Mouse (Mus musculus) cerebellum, adult 9-11 months (tissue): ENCODE measurements around the gene Btg1.

Experiments used
- DNase-seq: peaks from one replicate; pipeline ENCODE4 v3.0.0; 2022

Gene Btg1

GRCm38 (mm10) chr10:96632271-96633144, 15.7 kb downstream of the Btg1 start:
- peak; percentile 64 for DNase-seq

- DNase-seq, result no peak
These were observed 16.3 kb downstream of the Btg1 start for GRCm38 (mm10) chr10:96633145-96633516.

GRCm38 (mm10) chr10:96635472-96635871, 18.7 kb downstream of the Btg1 start:
- no peak for DNase-seq

GRCm38 (mm10) chr10:96638477-96638876, 21.7 kb downstream of the Btg1 start:
- no peak for DNase-seq

GRCm38 (mm10) chr10:96642014-96642413, 25.2 kb downstream of the Btg1 start:
- no peak for DNase-seq

- DNase-seq, result no peak
These were observed 25.9 kb downstream of the Btg1 start for GRCm38 (mm10) chr10:96642751-96643150.

- DNase-seq, result no peak
These were observed 28.4 kb downstream of the Btg1 start for GRCm38 (mm10) chr10:96645183-96645582.

GRCm38 (mm10) chr10:96646024-96646866, 29.4 kb downstream of the Btg1 start:
- peak; percentile 83 for DNase-seq

GRCm38 (mm10) chr10:96646867-96647462, 30.2 kb downstream of the Btg1 start:
- DNase-seq, result no peak

- peak; percentile 88 for DNase-seq
These were observed 31.4 kb downstream of the Btg1 start for GRCm38 (mm10) chr10:96648161-96648561.

GRCm38 (mm10) chr10:96649524-96649923, 32.7 kb downstream of the Btg1 start:
- DNase-seq, result no peak

GRCm38 (mm10) chr10:96652372-96652771, 35.6 kb downstream of the Btg1 start:
- no peak for DNase-seq

- DNase-seq, result no peak
These were observed 36.2 kb downstream of the Btg1 start for GRCm38 (mm10) chr10:96653030-96653429.

GRCm38 (mm10) chr10:96654079-96654478, 37.3 kb downstream of the Btg1 start:
- no peak for DNase-seq

- DNase-seq, result no peak
These were observed 37.8 kb downstream of the Btg1 start for GRCm38 (mm10) chr10:96654576-96654975.

- no peak for DNase-seq
These were observed 38.3 kb downstream of the Btg1 start for GRCm38 (mm10) chr10:96655066-96655465.

GRCm38 (mm10) chr10:96656176-96656575, 39.4 kb downstream of the Btg1 start:
- no peak for DNase-seq

GRCm38 (mm10) chr10:96658906-96659305, 42.1 kb downstream of the Btg1 start:
- peak; percentile 88 for DNase-seq

- no peak for DNase-seq
These were observed 43.6 kb downstream of the Btg1 start for GRCm38 (mm10) chr10:96660280-96660985.

GRCm38 (mm10) chr10:96662976-96663375, 46.2 kb downstream of the Btg1 start:
- DNase-seq, result no peak

GRCm38 (mm10) chr10:96663739-96664430, 47.1 kb downstream of the Btg1 start:
- no peak for DNase-seq
